Mouse (Mus musculus) embryonic facial prominence, embryonic 11.5 days (tissue): ENCODE measurements at regions not wholly inside any gene's neighbourhood (a gene's known extent, or its start where the extent isn't known, plus 50 kb on each side); places are given as distances from the start of the nearest gene placed in this dataset.

ENCODE experiments used
- ATAC-seq: fragments of 200-750 bp; cut with Nextera tagmentation; replicated peaks from 2 replicates; pipeline ENCODE4 v1.8.0; 2017; ENCODE audit warnings: low read depth; ENCODE audit not compliant: insufficient number of reproducible peaks, low FRiP score, low TSS enrichment
- DNase-seq: peaks from one replicate; pipeline ENCODE4 v3.0.0-alpha.2; 2015; ENCODE audit warnings: low spot score
- H3K27ac ChIP-seq: fragments of 300-500 bp; sonication (generic); replicated peaks from 2 replicates; pipeline ENCODE4 v1.5.1; 2014; ENCODE audit warnings: mild to moderate bottlenecking, low read depth, low read length, control low read depth
- H3K27me3 ChIP-seq: fragments of 300-500 bp; sonication (generic); 2 replicates; pipeline ENCODE4 v1.6.1; 2014; ENCODE audit warnings: mild to moderate bottlenecking, low read length, moderate library complexity, mixed read lengths; ENCODE audit not compliant: control insufficient read depth, insufficient read depth
- H3K36me3 ChIP-seq: fragments of 300-500 bp; sonication (generic); replicated peaks from 2 replicates; pipeline ENCODE4 v1.6.1; 2014; ENCODE audit warnings: low read depth, mild to moderate bottlenecking, low read length, moderate library complexity, mixed read lengths; ENCODE audit not compliant: control insufficient read depth, insufficient read depth
- H3K4me1 ChIP-seq: fragments of 300-500 bp; sonication (generic); 2 replicates; pipeline ENCODE4 v1.6.1; 2014; ENCODE audit warnings: low read length, mixed read lengths; ENCODE audit not compliant: control insufficient read depth, insufficient read depth
- H3K4me2 ChIP-seq: fragments of 300-500 bp; sonication (generic); 2 replicates; pipeline ENCODE4 v1.6.1; 2014; ENCODE audit warnings: low read depth, mild to moderate bottlenecking, control low read depth, low read length, moderate library complexity
- H3K4me3 ChIP-seq: fragments of 300-500 bp; sonication (generic); 2 replicates; pipeline ENCODE4 v1.5.1; 2014; ENCODE audit warnings: low read depth, low read length, control low read depth
- H3K9ac ChIP-seq: fragments of 300-500 bp; sonication (generic); replicated peaks from 2 replicates; pipeline ENCODE4 v1.6.1; 2014; ENCODE audit warnings: mild to moderate bottlenecking, control low read depth, low read length
- H3K9me3 ChIP-seq: fragments of 300-500 bp; sonication (generic); replicated peaks from 2 replicates; pipeline ENCODE4 v1.6.1; 2016; ENCODE audit warnings: mild to moderate bottlenecking, low read length, inconsistent platforms, mixed read lengths; ENCODE audit not compliant: control insufficient read depth
- WGBS: fragments of 180-500 bp; shearing (Covaris S2); extraction: QIAGEN DNeasy Blood & Tissue Kit; methylation state at CpG from one replicate; pipeline ENCODE4 v1.1.7; 2014; 5-methylcytosine and 5-hydroxymethylcytosine counted together

DNA sequence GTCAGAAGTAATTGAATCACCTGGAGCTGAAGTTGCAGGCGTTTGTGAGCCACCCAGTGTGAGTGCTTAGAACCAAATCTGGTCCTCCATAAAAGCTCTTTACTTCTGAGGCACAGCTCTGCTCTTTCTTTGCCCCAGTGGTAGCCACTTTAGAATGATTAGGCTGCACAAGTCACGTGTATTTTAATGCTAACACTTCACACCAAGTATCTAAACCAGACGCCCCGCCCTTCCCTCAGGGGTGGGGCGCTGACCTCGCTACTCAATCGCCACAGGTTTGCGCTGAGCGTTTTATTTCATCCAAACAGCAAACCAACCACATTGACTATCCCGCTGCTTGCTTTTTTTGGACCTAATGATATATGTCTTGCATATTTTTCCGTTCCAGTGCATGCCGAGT, 76.4 kb upstream of the Fbxo11 start:
- DNase-seq (peak; percentile 48), ATAC-seq (no peak)
- WGBS, result 34% methylated on average over 12 of the region's 12 CpGs
- H3K27ac ChIP-seq, result no peak overlapping the region
- no peaks in the 10 kb centered on the region for H3K9me3 ChIP-seq
- no peaks in the 10 kb centered on the region for H3K36me3 ChIP-seq
- H3K27me3 ChIP-seq, result no peaks in the 10 kb centered on the region
- no peak overlapping the region for H3K4me3 ChIP-seq
- H3K4me2 ChIP-seq, result no peak overlapping the region
- H3K4me1 ChIP-seq, result no peaks in the 10 kb centered on the region
- no peak overlapping the region for H3K9ac ChIP-seq

DNA sequence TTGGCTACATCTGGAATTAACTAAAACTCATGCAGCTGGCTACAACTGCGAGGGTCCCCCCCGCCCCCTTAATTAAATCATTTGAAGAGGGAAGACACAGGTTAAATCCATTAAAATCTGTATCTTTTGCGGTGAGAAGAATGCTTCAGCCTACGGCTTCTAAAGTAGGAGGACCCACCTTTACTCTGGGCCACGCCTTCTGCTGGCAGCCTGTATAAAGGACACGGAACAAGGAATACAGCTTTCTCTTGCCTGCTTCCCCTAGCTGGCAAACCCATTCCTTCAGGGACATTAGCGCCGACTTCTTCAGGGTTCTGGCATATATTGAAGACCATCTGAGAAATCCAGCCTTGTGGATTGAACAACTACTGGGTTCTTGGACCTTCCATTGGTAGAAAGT, 76.9 kb upstream of the Fbxo11 start:
- Histone ChIP-seq H3K27ac (no peak overlapping the region), H3K9me3 (no peaks in the 10 kb centered on the region), H3K27me3 (no peaks in the 10 kb centered on the region), H3K36me3 (no peaks in the 10 kb centered on the region), H3K4me1 (no peaks in the 10 kb centered on the region), H3K4me2 (no peak overlapping the region), H3K4me3 (no peak overlapping the region), H3K9ac (no peak overlapping the region)
- ATAC-seq (no peak), DNase-seq (no peak)
- WGBS, result 31% methylated on average over 8 of the region's 8 CpGs

DNA sequence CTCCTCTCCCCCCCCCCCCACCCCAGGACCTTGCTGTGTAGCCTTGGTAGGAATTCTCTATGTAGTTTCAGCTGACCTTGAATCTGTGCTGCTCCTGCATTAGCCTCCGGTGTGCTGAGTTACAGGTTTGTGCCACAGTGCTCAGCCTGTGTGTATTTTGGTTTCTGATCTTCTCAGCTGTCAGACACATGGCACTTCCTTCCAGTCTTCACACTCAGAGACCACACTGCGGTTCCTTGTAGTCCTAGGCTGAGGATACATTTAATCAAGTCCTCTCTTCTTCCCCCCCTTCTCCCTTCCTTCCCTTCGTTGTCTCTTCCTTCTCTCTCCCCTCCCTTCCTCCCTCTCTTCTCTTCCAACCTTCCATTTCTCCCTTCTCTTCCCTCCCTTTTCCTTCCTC, 77.7 kb upstream of the Fbxo11 start:
- 74% methylated on average over 3 of the region's 3 CpGs for WGBS
- Histone ChIP-seq H3K9me3 (no peaks in the 10 kb centered on the region), H3K27me3 (no peaks in the 10 kb centered on the region), H3K4me3 (no peak overlapping the region), H3K36me3 (no peaks in the 10 kb centered on the region), H3K9ac (no peak overlapping the region), H3K4me2 (no peak overlapping the region), H3K27ac (no peak overlapping the region), H3K4me1 (no peaks in the 10 kb centered on the region)
- no peak for ATAC-seq
- no peak for DNase-seq

DNA sequence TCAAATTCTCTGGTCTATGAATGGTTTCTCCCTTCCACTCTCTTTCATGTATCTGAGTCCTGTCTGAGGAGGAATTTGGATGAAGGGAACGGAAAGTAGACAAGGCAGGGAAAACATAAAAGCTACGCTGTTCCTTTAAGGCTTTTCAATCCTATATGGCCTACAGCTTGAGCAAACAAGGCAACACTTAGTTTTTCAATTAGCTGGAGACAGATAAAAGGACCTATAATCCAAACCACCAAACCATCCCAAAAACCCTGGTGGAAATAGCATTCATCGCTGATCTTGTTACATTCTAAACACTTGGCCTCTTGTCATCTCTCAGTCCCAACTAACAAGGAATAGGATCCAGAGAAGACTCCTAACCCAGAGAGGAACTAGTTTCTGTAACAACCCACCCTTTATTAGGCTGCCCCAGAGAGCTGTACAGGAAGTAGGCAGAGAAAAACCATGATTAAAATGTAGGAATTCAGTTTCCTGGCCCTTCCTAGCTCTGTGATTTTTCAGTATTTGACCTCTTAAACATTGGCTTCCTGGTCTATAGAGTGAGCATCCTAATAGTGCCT, 78.4 kb upstream of the Fbxo11 start:
- DNase-seq, result no peak
- Histone ChIP-seq H3K4me2 (no peak overlapping the region), H3K9ac (no peak overlapping the region), H3K27ac (no peak overlapping the region), H3K27me3 (no peaks in the 10 kb centered on the region), H3K4me1 (no peaks in the 10 kb centered on the region), H3K36me3 (no peaks in the 10 kb centered on the region), H3K4me3 (no peak overlapping the region), H3K9me3 (no peaks in the 10 kb centered on the region)
- no peak for ATAC-seq
- WGBS, result 73% methylated on average over 3 of the region's 3 CpGs

DNA sequence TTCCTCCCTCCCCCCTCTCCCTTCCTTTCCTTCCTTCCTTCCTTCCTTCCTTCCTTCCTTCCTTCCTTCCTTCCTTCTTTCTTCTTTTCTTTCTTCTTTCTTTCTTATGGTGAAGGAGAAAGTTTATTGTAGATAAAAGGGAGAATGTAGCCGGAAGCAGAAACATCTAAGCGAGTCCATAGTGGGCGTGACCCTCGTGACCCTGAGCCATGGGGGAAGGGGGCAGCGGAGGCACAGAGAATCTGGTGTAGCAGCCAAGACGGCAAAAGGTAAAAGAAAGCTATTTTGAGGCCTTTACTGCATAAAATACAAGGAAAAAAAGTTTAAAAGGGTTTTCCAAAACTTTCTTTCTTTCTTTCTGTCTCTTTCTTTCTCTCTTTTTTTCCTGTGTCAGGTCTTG, 93.5 kb upstream of the Fbxo11 start:
- H3K4me2 ChIP-seq, result no peak overlapping the region
- WGBS, result 16% methylated on average over 6 of the region's 6 CpGs
- no peaks in the 10 kb centered on the region for H3K9me3 ChIP-seq
- H3K9ac ChIP-seq, result no peak overlapping the region
- no peak overlapping the region for H3K4me3 ChIP-seq
- ATAC-seq (no peak), DNase-seq (no peak)
- no peaks in the 10 kb centered on the region for H3K36me3 ChIP-seq
- H3K27ac ChIP-seq, result no peak overlapping the region
- no peaks in the 10 kb centered on the region for H3K27me3 ChIP-seq
- H3K4me1 ChIP-seq, result no peaks in the 10 kb centered on the region; the same call in 1 of the 2 replicates

DNA sequence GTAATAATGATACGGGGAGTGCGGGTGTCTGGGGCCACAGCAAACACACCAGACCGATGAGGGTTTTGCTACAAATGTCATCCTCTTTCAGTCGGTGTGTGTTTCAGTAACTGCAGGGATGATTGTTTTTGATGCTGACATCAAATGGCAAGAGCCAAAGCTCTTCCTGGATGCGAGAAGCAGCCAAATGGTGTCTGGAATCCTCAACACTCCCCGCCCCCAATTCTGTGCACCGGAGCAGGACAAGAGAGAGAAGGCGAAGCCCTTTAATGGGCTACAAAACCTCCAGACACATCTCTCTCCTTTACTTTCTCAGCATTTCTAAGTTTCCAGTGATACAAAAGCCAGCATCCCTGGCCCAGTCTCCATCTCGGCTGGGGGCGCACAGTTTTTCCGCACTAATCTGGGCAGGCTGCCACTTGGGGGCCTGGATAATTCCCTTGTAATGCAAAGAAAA, 94.1 kb upstream of the Fbxo11 start:
- Histone ChIP-seq H3K36me3 (no peaks in the 10 kb centered on the region), H3K27ac (no peak overlapping the region), H3K4me2 (peak overlapping the region; percentile 25), H3K27me3 (no peaks in the 10 kb centered on the region), H3K9me3 (no peaks in the 10 kb centered on the region), H3K9ac (no peak overlapping the region), H3K4me1 (no peaks in the 10 kb centered on the region; the same call in 1 of the 2 replicates), H3K4me3 (no peak overlapping the region)
- WGBS, result 6% methylated on average over 11 of the region's 11 CpGs
- ATAC-seq, result no peak
- peak; percentile 25 for DNase-seq

DNA sequence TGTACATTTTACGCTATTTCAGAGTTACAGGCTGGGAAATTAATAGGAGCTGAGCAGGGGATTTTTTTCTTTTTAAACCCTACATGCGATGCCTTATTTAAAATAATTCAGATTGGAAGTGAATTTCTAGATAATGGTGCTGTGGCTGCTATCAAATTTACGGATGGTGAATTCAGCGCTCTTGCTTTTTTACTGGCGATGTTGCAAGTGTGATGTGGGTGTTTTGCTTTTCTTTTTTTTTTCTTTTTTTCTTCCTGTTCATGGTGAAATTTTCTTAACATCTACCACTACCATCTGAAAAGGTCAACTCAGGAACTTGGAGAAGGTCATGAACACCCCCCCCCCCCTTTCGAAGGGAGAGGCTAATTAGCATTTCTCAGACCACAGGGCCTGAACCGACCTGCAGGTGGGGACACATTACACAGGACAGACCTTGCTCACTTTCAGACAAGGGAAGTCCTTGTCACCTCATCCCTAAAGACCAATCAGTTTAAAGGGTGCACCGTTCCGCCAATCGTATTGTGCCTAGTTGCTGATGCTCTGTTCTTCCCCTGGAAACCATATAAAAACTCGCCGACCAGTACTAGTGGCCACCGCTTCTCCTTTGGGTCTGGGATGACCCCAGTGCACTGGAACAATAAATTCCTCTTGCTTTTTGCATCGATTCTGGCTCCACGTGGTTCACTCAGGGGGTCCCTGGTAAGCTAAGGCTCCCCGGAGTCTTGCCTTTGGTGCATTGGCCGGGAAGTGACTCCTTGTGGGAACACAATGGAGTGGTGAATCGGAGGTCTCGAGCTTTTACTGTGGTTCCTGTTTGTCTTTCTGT, 95.0 kb upstream of the Fbxo11 start:
- 42% methylated on average over 19 of the region's 19 CpGs for WGBS
- Histone ChIP-seq H3K9me3 (no peaks in the 10 kb centered on the region), H3K4me3 (no peak overlapping the region), H3K4me2 (no peak overlapping the region; the same call in 1 of the 2 replicates), H3K9ac (no peak overlapping the region), H3K36me3 (no peaks in the 10 kb centered on the region), H3K4me1 (no peaks in the 10 kb centered on the region; the same call in 1 of the 2 replicates), H3K27me3 (no peaks in the 10 kb centered on the region), H3K27ac (no peak overlapping the region)
- DNase-seq (no peak), ATAC-seq (no peak)

DNA sequence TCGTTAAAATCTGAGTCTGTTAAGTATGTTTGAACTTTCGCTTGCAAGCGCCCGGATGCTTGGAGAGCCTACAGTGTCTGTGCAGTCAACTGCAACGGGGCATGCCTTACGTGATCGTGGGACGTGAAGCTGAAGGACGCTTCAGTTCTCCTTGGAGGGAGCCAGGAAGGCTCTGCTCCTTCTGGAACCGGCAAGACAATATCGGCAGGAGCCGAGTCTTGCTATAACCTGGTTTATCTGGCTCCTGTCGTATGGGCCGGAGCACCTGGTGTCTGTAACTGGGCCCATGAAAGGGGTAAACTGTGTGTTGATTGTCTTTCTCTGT, 95.5 kb upstream of the Fbxo11 start:
- H3K4me2 ChIP-seq, result no peak overlapping the region
- H3K27ac ChIP-seq, result no peak overlapping the region
- H3K9me3 ChIP-seq, result no peaks in the 10 kb centered on the region
- no peaks in the 10 kb centered on the region for H3K27me3 ChIP-seq
- no peak overlapping the region for H3K4me3 ChIP-seq
- no peaks in the 10 kb centered on the region; the same call in 1 of the 2 replicates for H3K4me1 ChIP-seq
- 82% methylated on average over 14 of the region's 14 CpGs for WGBS
- no peak overlapping the region for H3K9ac ChIP-seq
- ATAC-seq, result no peak
- DNase-seq, result no peak
- H3K36me3 ChIP-seq, result no peaks in the 10 kb centered on the region
